Mouse (Mus musculus) ES-Bruce4 (cell line): ENCODE results near the gene Enkur.

Experiments used
- CTCF ChIP-seq: IDR thresholded peaks from one replicate; pipeline ENCODE4 v1.8.1; 2011; ENCODE audit warnings: low read depth, low read length
- POLR2A ChIP-seq: IDR thresholded peaks from one replicate; pipeline ENCODE4 v1.8.1; 2011; ENCODE audit warnings: low read length; ENCODE audit not compliant: insufficient read depth

DNA sequence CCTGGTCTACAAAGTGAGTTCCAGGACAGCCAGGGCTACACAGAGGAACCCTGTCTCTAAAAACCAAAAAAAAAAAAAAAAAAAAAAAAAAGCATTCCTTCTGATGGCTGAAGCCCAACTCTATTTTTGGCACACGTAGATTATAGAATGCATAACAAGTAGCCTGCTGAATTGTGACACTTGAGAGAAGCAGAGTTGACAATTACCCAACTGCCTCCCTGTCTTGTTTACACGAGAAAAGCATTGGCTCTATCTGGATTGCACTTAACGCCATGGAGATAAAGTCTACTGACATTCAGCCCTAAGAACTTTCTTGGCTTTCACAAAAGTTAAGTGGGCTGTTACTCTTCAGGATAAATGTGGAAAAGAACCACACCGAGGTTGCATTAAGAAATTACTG lies 39.8 kb upstream of the Enkur start:
- TF ChIP-seq POLR2A, result no peak
- no peak for TF ChIP-seq CTCF
